Mouse (Mus musculus): ENCODE results near the gene Pde5a.

- TF ChIP-seq POLR2A (IDR thresholded peaks at IDR 0.05; ENCODE audit: low read depth, low read length): no peak
- no peak for TF ChIP-seq CTCF (conservative IDR thresholded peaks at IDR 0.05; ENCODE audit: insufficient read depth, insufficient read length, low read depth, low read length)
Observed at GRCm38 (mm10) chr3:122744265-122744664, 15.5 kb downstream of the Pde5a start.
